Mouse (Mus musculus) intestine, embryonic 16.5 days (tissue): ENCODE measurements at regions not wholly inside any gene's neighbourhood (a gene's known extent, or its start where the extent isn't known, plus 50 kb on each side); places are given as distances from the start of the nearest gene placed in this dataset.

ENCODE experiments used
- ATAC-seq: fragments of 200-750 bp; cut with Nextera tagmentation; 2 replicates; pipeline ENCODE4 v1.8.0; 2017; ENCODE audit warnings: moderate TSS enrichment, moderate library complexity
- H3K27ac ChIP-seq: fragments of 300-500 bp; sonication (generic); 2 replicates; pipeline ENCODE4 v1.5.1; 2014; ENCODE audit warnings: mild to moderate bottlenecking, low read length
- H3K27me3 ChIP-seq: fragments of 300-500 bp; sonication (generic); replicated peaks from 2 replicates; pipeline ENCODE4 v1.6.1; 2014; ENCODE audit warnings: low read length, control low read depth, mixed read lengths; ENCODE audit not compliant: control insufficient read depth, insufficient read depth
- H3K36me3 ChIP-seq: fragments of 300-500 bp; sonication (generic); 2 replicates; pipeline ENCODE4 v1.6.1; 2014; ENCODE audit warnings: low read length, control low read depth; ENCODE audit not compliant: control insufficient read depth, insufficient read depth
- H3K4me1 ChIP-seq: fragments of 300-500 bp; sonication (generic); 2 replicates; pipeline ENCODE4 v1.6.1; 2014; ENCODE audit warnings: low read length, control low read depth, mixed read lengths; ENCODE audit not compliant: control insufficient read depth, insufficient read depth
- H3K4me2 ChIP-seq: fragments of 300-500 bp; sonication (generic); 2 replicates; pipeline ENCODE4 v1.6.1; 2014; ENCODE audit warnings: low read depth, low read length, control low read depth
- H3K4me3 ChIP-seq: fragments of 300-500 bp; sonication (generic); 2 replicates; pipeline ENCODE4 v1.5.1; 2014; ENCODE audit warnings: mild to moderate bottlenecking, low read length
- H3K9ac ChIP-seq: fragments of 300-500 bp; sonication (generic); 2 replicates; pipeline ENCODE4 v1.6.1; 2014; ENCODE audit warnings: low read depth, low read length
- H3K9me3 ChIP-seq: fragments of 300-500 bp; sonication (generic); 2 replicates; pipeline ENCODE4 v1.6.1; 2016; ENCODE audit warnings: low read length, control low read depth; ENCODE audit not compliant: control insufficient read depth
- WGBS: fragments of 180-500 bp; shearing (Covaris S2); extraction: QIAGEN DNeasy Blood & Tissue Kit; methylation state at CpG from one replicate; pipeline ENCODE4 v1.1.7; 2014; 5-methylcytosine and 5-hydroxymethylcytosine counted together

GRCm38 (mm10) chr16:78427470-78428041 is 50.6 kb upstream of the Btg3 start:
- no peaks in the 10 kb centered on the region for H3K9me3 ChIP-seq
- H3K27ac ChIP-seq: no peak overlapping the region
- 26% methylated on average over 16 of the region's 16 CpGs for WGBS
- peak overlapping the region; percentile 14 for H3K4me3 ChIP-seq
- H3K4me1 ChIP-seq: no peaks in the 10 kb centered on the region
- peak; percentile 89 for ATAC-seq
- no peak overlapping the region for H3K9ac ChIP-seq
- peak overlapping the region; percentile 42 for H3K4me2 ChIP-seq
- no peaks in the 10 kb centered on the region for H3K36me3 ChIP-seq
- no peaks in the 10 kb centered on the region for H3K27me3 ChIP-seq
